Mouse (Mus musculus) lung, adult 2 months (tissue): Measurements from ENCODE around the gene Otop2.

Experiments
- CTCF ChIP-seq: fragments of 200-500 bp; IDR thresholded peaks from 2 replicates; pipeline ENCODE4 v1.5.1; 2011; ENCODE audit warnings: mild to moderate bottlenecking, low read length, control low read depth; ENCODE audit not compliant: insufficient read depth
- POLR2A ChIP-seq: fragments of 200-500 bp; IDR thresholded peaks from 2 replicates; pipeline ENCODE4 v1.6.1; 2011; ENCODE audit warnings: low read depth, mild to moderate bottlenecking, control low read depth, low read length, borderline replicate concordance; ENCODE audit errors: extremely low read depth

DNA sequence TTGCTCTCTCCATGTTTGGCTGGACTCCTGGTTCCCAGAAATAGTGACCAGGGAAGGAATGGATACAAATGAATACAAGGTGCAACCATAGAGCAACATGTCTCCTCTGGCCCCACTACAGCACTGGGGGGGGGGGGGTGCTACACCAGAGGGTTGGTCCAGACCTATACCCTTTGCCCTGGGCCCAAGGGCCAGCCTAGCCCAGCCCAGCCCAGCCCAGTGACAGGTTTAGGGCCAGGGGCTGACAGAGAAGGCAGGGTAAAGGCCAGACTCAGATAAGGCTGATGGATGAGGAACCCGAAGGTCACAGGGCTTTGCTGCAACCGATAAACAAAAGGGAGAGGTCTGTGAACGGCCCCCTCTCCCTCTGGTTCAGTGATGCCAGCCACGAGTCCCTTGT, 43.0 kb downstream of the Otop2 start:
- TF ChIP-seq POLR2A: no peak
- no peak for TF ChIP-seq CTCF
